Mouse (Mus musculus): ENCODE data around the gene Cd72. TPM values are rescaled to one million over a fixed set of nuclear protein-coding genes. Genes with fewer than 3 reads are reported as not detected.

Cd72 gene
- polyA plus RNA-seq, 1 experiment from 2014 or later = 7.9 TPM

DNA sequence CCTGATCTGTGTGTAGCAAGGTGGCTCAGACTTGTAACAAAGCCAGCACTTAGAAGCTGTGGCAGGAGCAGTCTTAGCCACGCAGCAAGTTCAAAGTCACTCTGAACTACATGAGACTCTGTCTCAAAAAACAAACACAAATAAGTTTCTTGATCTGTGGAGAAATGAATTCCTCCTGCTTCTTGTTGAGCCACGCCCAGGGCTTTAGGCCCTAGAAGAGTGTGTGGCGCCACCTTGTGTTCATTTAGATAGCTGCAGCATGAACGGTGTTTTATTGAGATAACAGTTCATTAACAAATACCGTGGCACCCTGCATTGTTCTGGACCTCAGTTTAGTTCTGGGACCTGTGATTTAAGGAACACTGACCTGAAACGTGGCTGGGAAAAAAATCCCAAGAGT, 34.1 kb downstream of the Cd72 start:
- Histone ChIP-seq H3K4me3 (replicated peaks; ENCODE audit: low read depth, low read length) (no peak overlapping the region), H3K4me2 (ENCODE audit: low read length) (no peak overlapping the region), H3K9ac (replicated peaks; ENCODE audit: low read length) (no peak overlapping the region), H3K36me3 (ENCODE audit: control insufficient read depth, insufficient read depth, low read length) (peaks cover 87% of the 10 kb centered on the region), H3K27ac (replicated peaks; ENCODE audit: low read depth, low read length) (no peak overlapping the region), H3K27me3 (ENCODE audit: control insufficient read depth, insufficient read depth, low read length) (peaks cover 23% of the 10 kb centered on the region; the same call in 1 of the 2 replicates), H3K9me3 (ENCODE audit: control insufficient read depth, low read length) (no peaks in the 10 kb centered on the region), H3K4me1 (ENCODE audit: control insufficient read depth, insufficient read depth, low read length) (no peaks in the 10 kb centered on the region)
- DNase-seq (peak; percentile 93), ATAC-seq (ENCODE audit: low FRiP score, low TSS enrichment) (no peak)
- WGBS = 7% methylated on average over 6 of the region's 6 CpGs

DNA sequence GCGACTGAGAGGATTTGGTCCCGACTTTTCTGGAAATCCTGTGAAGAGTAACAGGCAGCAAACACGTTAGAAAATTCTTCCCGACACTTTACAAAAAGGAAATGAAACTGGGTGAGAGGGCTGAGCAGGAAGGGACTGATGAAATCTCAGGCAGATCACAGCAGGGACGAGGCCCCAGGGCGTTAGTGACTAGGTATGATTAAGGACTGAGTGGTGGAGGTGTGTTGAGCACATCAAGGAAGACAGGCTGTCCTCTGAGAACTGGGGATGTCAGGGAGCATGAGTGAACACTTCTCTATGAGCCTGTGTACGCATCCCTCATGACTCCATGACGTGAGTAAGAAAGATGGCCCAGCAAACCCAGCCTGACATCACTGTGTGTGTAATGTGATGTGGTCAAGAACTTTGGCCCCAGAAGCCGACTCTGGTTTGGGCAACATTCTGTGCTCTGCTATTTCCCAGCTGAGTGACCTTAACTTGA, 34.6 kb downstream of the Cd72 start:
- Histone ChIP-seq H3K4me3 (replicated peaks; ENCODE audit: low read depth, low read length) (no peak overlapping the region), H3K4me2 (ENCODE audit: low read length) (no peak overlapping the region), H3K4me1 (ENCODE audit: control insufficient read depth, insufficient read depth, low read length) (no peaks in the 10 kb centered on the region), H3K36me3 (ENCODE audit: control insufficient read depth, insufficient read depth, low read length) (peaks cover 87% of the 10 kb centered on the region), H3K27ac (replicated peaks; ENCODE audit: low read depth, low read length) (no peak overlapping the region), H3K9me3 (ENCODE audit: control insufficient read depth, low read length) (no peaks in the 10 kb centered on the region), H3K27me3 (ENCODE audit: control insufficient read depth, insufficient read depth, low read length) (peaks cover 18% of the 10 kb centered on the region; the same call in 1 of the 2 replicates), H3K9ac (replicated peaks; ENCODE audit: low read length) (no peak overlapping the region)
- ATAC-seq (ENCODE audit: low FRiP score, low TSS enrichment) = no peak
- 78% methylated on average over 9 of the region's 9 CpGs for WGBS
- no peak for DNase-seq

DNA sequence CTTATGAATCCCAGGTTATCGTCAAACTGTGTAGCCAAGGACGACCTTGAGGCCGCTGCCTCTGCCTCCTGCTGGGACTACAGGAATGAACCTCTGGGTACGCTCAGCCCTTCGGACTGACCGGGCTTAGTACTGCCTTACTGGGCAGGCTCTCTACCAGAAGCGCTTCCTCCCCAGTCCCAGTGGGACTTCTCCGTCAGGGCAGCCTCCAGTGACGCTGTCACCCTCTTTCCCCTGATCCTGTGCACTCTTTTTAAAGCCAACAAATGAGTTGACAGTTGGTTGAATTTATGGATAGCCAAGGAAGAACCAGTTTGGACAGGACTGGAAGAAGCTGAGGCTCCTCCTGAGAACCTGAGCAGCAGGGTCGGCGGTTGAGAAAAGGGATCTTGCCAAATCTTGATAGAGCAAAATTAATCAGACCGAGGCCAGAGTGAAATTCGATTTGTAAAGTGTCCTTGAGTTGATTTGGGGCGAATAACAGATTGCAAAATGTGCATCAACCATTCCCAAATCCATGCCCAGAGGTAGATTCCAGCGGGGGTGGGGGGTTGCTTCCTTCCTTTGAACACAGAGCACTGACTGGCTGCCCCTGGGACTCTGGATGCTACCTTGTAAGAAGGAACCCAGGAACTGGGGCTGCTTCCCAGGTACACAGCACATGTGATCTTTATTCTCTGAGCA, 35.3 kb downstream of the Cd72 start:
- H3K36me3 ChIP-seq (ENCODE audit: control insufficient read depth, insufficient read depth, low read length) = peaks cover 84% of the 10 kb centered on the region
- H3K9ac ChIP-seq (replicated peaks; ENCODE audit: low read length) = no peak overlapping the region
- no peak for ATAC-seq (ENCODE audit: low FRiP score, low TSS enrichment)
- H3K4me3 ChIP-seq (replicated peaks; ENCODE audit: low read depth, low read length) = no peak overlapping the region
- no peak overlapping the region for H3K27ac ChIP-seq (replicated peaks; ENCODE audit: low read depth, low read length)
- WGBS = 56% methylated on average over 15 of the region's 15 CpGs
- no peak for DNase-seq
- no peaks in the 10 kb centered on the region for H3K9me3 ChIP-seq (ENCODE audit: control insufficient read depth, low read length)
- peaks cover 12% of the 10 kb centered on the region; the same call in 1 of the 2 replicates for H3K27me3 ChIP-seq (ENCODE audit: control insufficient read depth, insufficient read depth, low read length)
- no peak overlapping the region for H3K4me2 ChIP-seq (ENCODE audit: low read length)
- no peaks in the 10 kb centered on the region for H3K4me1 ChIP-seq (ENCODE audit: control insufficient read depth, insufficient read depth, low read length)

DNA sequence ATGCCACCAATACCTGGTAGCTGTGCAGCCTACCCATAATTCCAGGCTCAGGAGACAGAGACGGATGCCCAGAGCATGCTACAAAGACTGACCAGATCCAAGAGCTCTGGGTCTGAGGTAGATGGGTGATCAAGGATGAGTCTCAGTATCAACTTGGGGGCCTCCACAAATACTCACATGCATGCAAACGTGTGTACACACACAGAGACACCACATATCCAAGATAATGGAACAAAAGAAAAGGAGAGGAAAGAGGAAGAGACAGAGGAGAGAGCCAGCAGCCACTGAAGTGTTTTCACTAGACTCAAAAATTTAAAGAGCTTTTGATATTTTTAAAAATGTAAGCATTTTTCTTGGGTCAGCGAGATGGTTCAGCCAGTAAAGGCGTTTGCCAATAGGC, 36.0 kb downstream of the Cd72 start:
- H3K4me3 ChIP-seq (replicated peaks; ENCODE audit: low read depth, low read length) = no peak overlapping the region
- H3K9ac ChIP-seq (replicated peaks; ENCODE audit: low read length) = no peak overlapping the region
- H3K4me2 ChIP-seq (ENCODE audit: low read length) = no peak overlapping the region
- DNase-seq = no peak
- no peak for ATAC-seq (ENCODE audit: low FRiP score, low TSS enrichment)
- H3K4me1 ChIP-seq (ENCODE audit: control insufficient read depth, insufficient read depth, low read length) = no peaks in the 10 kb centered on the region
- peaks cover 78% of the 10 kb centered on the region for H3K36me3 ChIP-seq (ENCODE audit: control insufficient read depth, insufficient read depth, low read length)
- no peaks in the 10 kb centered on the region for H3K9me3 ChIP-seq (ENCODE audit: control insufficient read depth, low read length)
- H3K27me3 ChIP-seq (ENCODE audit: control insufficient read depth, insufficient read depth, low read length) = peaks cover 9% of the 10 kb centered on the region; the same call in 1 of the 2 replicates
- no peak overlapping the region for H3K27ac ChIP-seq (replicated peaks; ENCODE audit: low read depth, low read length)
- 73% methylated on average over 4 of the region's 4 CpGs for WGBS

DNA sequence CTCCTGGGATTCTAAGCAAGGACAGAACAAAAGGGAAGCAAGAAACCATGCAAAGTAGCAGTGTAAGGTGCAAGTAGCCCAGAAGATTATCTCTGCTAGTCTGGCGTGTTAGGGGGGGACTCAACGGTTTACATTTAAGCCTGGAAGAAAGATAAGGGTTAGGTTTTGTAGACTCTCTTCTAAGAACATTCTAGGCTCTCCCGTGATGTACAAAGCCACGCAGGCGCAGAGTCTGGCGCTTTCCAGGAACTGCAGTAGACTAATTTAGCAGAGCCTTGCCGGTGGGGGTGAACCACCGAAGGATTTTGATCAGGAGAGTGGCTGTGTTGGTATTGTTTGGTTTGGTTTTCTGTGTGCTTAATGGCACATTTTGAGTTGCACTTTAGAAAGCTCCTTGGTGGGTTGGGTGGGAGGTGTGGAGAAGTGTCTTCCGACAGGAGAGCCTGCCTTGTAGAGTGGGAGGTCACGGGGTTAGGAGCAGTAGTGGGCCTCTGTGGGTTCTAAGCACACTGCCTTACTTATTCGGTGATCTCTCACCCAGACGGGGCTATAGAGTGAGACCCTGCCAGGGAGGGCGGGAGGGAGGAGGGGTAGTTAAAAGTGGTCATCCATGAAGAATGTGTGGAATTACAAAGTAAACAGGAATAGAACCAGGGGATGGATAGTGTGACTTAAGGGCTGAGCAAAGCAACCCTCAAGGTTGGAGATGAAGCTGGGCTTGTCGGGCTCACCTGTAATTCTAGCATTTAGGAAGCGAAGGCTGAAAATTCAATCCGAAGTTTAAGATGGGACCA, 37.0 kb downstream of the Cd72 start:
- H3K36me3 ChIP-seq (ENCODE audit: control insufficient read depth, insufficient read depth, low read length) = peaks cover 74% of the 10 kb centered on the region
- H3K27ac ChIP-seq (replicated peaks; ENCODE audit: low read depth, low read length) = no peak overlapping the region
- H3K4me1 ChIP-seq (ENCODE audit: control insufficient read depth, insufficient read depth, low read length) = no peaks in the 10 kb centered on the region
- no peak for DNase-seq
- no peaks in the 10 kb centered on the region for H3K27me3 ChIP-seq (ENCODE audit: control insufficient read depth, insufficient read depth, low read length)
- ATAC-seq (ENCODE audit: low FRiP score, low TSS enrichment) = no peak
- no peak overlapping the region for H3K4me3 ChIP-seq (replicated peaks; ENCODE audit: low read depth, low read length)
- H3K9ac ChIP-seq (replicated peaks; ENCODE audit: low read length) = no peak overlapping the region
- no peak overlapping the region for H3K4me2 ChIP-seq (ENCODE audit: low read length)
- no peaks in the 10 kb centered on the region for H3K9me3 ChIP-seq (ENCODE audit: control insufficient read depth, low read length)
- 72% methylated on average over 16 of the region's 16 CpGs for WGBS

DNA sequence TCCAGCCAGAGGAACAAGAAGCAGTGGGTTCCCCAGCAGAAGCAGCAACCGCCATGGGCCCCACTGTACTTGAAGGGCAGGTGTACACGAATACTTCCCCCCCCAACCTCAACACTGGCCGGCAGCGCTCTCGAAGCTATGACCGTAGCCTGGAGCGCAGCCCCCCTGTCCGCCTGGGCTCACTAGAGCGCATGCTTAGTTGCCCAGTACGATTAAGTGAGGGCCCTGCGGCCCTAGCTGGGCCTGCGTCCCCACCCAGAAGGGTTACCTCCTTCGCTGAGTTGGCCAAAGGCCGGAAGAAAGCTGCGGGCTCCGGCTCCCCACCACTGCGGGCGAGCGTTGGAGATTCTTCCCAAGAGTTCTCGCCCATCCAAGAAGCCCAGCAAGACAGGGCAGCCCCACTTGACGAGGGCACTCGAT, 38.3 kb downstream of the Cd72 start:
- no peak for DNase-seq
- Histone ChIP-seq H3K4me2 (ENCODE audit: low read length) (no peak overlapping the region), H3K4me1 (ENCODE audit: control insufficient read depth, insufficient read depth, low read length) (no peaks in the 10 kb centered on the region), H3K27ac (replicated peaks; ENCODE audit: low read depth, low read length) (no peak overlapping the region), H3K27me3 (ENCODE audit: control insufficient read depth, insufficient read depth, low read length) (no peaks in the 10 kb centered on the region), H3K4me3 (replicated peaks; ENCODE audit: low read depth, low read length) (no peak overlapping the region), H3K9ac (replicated peaks; ENCODE audit: low read length) (no peak overlapping the region), H3K9me3 (ENCODE audit: control insufficient read depth, low read length) (no peaks in the 10 kb centered on the region), H3K36me3 (ENCODE audit: control insufficient read depth, insufficient read depth, low read length) (peaks cover 60% of the 10 kb centered on the region)
- ATAC-seq (ENCODE audit: low FRiP score, low TSS enrichment) = no peak
- WGBS = 95% methylated on average over 22 of the region's 22 CpGs

DNA sequence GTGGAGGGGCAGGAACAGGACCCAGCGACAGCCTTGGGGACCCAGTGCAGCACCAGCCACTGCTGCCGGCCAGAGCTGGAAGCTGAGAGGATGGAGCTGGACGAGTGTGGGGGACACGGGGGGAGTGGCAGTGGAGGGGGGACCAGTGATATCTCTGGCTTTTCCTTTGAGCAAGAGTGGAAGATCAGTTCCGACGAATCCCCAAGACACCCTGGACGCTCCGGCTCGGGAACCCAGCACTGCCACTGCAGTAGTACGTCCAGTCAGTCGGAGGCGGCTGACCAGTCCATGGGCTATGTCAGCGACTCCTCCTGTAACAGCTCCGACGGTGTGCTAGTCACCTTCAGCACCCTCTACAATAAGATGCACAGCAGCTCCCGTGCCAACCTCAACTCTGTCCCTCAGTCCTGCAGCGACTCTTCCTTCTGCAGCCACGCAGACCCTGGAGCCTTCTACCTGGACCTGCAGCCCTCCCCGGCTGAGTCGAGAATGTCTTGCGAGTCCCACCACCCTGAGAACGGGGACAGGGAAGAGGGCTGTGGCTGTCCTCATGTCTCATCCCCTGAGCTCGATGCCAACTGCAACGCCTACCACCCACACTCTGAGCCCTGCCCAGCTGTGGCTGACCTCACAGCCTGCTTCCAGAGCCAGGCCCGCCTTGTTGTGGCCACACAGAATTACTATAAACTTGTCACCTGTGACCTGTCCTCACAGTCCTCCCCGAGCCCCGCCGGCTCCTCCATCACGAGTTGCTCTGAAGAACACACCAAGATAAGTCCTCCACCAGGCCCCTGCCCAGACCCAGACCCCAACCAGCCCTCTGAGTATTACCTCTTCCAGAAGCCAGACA, 39.0 kb downstream of the Cd72 start:
- Histone ChIP-seq H3K27ac (replicated peaks; ENCODE audit: low read depth, low read length) (no peak overlapping the region), H3K36me3 (ENCODE audit: control insufficient read depth, insufficient read depth, low read length) (peaks cover 59% of the 10 kb centered on the region), H3K9me3 (ENCODE audit: control insufficient read depth, low read length) (no peaks in the 10 kb centered on the region), H3K9ac (replicated peaks; ENCODE audit: low read length) (no peak overlapping the region), H3K27me3 (ENCODE audit: control insufficient read depth, insufficient read depth, low read length) (no peaks in the 10 kb centered on the region), H3K4me3 (replicated peaks; ENCODE audit: low read depth, low read length) (no peak overlapping the region), H3K4me2 (ENCODE audit: low read length) (no peak overlapping the region), H3K4me1 (ENCODE audit: control insufficient read depth, insufficient read depth, low read length) (no peaks in the 10 kb centered on the region)
- WGBS = 93% methylated on average over 29 of the region's 29 CpGs
- DNase-seq = no peak
- no peak for ATAC-seq (ENCODE audit: low FRiP score, low TSS enrichment)

DNA sequence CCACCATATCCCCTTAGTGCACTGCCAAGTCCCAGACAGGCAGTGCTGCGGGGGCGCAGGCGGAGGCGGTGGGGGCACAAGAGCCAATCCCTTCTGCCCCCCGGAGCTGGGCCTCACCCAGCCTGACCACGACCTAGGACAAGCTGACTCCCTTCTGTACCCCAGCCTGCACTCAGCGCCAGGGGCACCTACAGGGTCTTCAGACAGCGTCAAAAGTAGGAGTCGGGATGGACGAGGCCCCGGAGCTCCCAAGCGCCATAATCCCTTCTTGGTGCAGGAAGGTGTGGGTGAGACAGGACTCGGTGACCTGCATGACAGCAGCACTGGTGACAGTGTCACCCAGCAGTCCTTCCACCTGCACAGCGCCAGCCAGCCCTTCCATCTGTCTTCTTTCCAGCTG, 39.7 kb downstream of the Cd72 start:
- no peak for ATAC-seq (ENCODE audit: low FRiP score, low TSS enrichment)
- peaks cover 59% of the 10 kb centered on the region for H3K36me3 ChIP-seq (ENCODE audit: control insufficient read depth, insufficient read depth, low read length)
- H3K4me1 ChIP-seq (ENCODE audit: control insufficient read depth, insufficient read depth, low read length) = 0 out of 2 replicates have a peak, but pooled peaks cover 2% of the 10 kb centered on the region
- H3K9me3 ChIP-seq (ENCODE audit: control insufficient read depth, low read length) = no peaks in the 10 kb centered on the region
- DNase-seq = no peak
- H3K4me2 ChIP-seq (ENCODE audit: low read length) = no peak overlapping the region
- no peak overlapping the region for H3K9ac ChIP-seq (replicated peaks; ENCODE audit: low read length)
- no peaks in the 10 kb centered on the region for H3K27me3 ChIP-seq (ENCODE audit: control insufficient read depth, insufficient read depth, low read length)
- H3K4me3 ChIP-seq (replicated peaks; ENCODE audit: low read depth, low read length) = no peak overlapping the region
- H3K27ac ChIP-seq (replicated peaks; ENCODE audit: low read depth, low read length) = no peak overlapping the region
- 94% methylated on average over 14 of the region's 14 CpGs for WGBS
